Mouse (Mus musculus) right cerebral cortex, postnatal 14 days (tissue): ENCODE data around the gene Snapc2.

Experiments used
- DNase-seq: peaks from one replicate; pipeline ENCODE4 v3.0.0; 2022

Snapc2 gene

DNA sequence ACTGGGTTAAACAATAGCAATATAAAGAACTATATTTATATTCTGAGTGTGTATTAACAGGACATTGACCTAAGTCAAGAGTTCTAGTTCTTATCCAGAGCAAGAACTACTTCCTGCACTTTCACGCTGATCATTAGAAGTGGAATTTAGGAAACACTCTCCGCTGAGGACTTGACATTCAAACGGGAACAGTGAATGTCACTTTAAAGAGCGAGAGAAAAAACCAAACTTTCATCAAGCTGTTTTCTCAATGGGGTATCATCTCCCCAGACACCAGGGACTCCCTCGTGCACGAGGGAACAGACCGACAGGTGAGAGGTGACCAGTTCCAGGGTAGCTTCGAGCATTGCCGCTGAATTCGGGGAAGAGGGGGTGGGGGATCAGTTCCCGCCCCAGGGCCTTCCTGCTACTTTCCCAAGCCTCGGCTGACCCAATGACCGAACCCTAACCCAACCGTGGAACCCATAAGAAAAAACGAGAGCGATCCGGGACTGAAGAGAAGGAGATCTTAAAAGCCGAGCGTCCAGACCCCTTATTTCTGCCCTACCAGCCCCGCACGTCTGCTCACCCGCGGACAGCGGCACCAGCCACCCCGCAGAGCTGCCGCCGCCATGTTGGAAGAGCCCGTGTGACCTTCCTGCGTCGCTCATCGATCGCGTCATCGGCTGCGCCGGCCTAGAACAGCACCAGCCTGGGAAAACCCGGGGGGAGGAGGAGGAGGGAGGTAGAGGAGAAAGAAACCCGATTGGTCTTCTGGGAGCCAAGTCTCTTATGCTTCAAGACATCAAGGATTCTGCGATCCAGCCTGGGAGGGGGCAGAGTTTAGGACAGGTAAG lies 22.6 kb downstream of the Snapc2 start, which contains the start of gene Timm44:
TSS of gene Timm44 (minus strand) at position 639 of the 836 bp plus-strand sequence.
- peak; percentile 96 for DNase-seq

DNA sequence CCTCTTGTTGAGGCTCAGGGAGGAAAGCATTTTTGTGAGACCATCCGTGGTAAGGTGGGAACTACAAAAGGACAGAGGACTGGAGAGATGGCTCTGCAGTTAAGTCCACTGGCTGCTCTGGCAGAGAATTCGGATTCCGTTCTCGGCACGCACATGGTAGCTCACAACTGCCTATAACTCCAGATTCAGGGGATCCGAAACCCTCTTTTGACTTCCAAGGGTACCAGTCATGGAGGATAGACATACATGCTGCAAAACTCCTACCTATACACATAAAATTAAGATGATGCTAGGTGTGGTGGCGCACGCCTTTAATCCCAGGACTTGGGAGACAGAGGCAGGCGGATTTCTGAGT lies 23.2 kb downstream of the Snapc2 start:
- no peak for DNase-seq

DNA sequence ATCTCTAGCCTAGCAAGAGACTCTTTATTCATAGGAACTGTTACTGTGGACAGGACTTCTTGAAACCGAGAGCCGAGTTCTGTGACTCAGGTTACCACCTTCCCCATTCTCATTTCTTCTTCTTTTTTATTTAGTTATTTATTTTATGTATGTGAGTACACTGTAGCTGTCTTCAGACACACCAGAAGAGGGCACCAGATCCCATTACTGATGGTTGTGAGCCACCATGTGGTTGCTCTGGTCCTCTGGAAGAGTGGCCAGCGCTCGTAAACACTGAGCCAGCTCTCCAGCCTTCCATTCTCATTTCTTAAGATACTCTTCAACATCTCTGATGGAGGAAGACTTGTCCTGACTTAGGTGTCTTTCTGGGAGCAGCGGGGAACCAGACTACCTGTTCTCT lies 39.9 kb downstream of the Snapc2 start:
- DNase-seq = no peak

DNA sequence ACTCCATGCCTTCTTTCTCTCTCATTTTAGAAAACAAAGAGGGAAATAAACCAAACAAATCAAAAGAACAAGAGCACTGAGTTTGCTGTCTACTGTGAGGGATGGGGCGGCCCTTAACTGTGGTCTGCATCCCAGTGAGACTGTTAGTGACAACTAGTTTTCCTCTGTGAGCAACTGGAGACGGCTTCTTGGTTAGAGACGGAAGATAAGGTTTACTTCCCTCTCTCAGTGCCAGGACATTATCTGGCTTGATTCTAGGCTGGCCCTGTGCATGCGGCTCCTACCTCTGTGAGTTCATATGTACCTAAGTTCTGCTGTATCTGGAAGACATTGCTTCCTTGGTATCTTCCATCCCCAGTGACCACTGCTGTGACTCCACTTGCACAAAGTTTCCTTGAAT lies 44.9 kb downstream of the Snapc2 start:
- no peak for DNase-seq

DNA sequence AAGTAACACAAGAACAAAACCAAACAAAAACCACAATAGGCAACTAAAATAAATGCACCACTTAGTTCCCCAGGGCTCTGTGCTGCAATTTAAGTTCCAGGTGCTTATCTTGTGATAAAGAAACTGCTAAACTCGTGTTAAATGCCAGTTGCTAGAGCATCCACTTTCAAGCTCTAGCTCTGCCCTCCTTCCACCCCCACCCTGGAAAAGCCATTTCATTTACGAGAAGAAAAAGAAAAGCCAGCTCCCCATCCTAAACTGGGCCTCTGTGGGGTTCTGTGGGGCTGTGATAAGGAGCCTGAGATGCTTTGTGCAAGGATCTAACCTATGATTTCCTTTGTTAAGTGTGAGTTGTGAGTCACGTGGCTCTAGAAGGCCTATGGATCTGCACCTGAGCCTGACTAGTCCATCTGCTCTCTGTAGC lies 51.3 kb downstream of the Snapc2 start:
- DNase-seq = no peak
